Mouse (Mus musculus) neutrophil, adult 59 days (primary cell): ENCODE results near the gene Ssbp4. TPM values are rescaled to one million over a fixed set of nuclear protein-coding genes. Genes with fewer than 3 reads are reported as not detected.

ENCODE experiments used
- total RNA-seq, 2 experiments: library from RNA; stranded (reverse); gene quantifications; 1 replicate in 1 of 2; 2 replicates in 1 of 2; pipeline ENCODE4 v1.2.4; 2023

The Ssbp4 gene
- total RNA-seq: 10 to 100 TPM; 56.0 to 61.5 TPM

DNA sequence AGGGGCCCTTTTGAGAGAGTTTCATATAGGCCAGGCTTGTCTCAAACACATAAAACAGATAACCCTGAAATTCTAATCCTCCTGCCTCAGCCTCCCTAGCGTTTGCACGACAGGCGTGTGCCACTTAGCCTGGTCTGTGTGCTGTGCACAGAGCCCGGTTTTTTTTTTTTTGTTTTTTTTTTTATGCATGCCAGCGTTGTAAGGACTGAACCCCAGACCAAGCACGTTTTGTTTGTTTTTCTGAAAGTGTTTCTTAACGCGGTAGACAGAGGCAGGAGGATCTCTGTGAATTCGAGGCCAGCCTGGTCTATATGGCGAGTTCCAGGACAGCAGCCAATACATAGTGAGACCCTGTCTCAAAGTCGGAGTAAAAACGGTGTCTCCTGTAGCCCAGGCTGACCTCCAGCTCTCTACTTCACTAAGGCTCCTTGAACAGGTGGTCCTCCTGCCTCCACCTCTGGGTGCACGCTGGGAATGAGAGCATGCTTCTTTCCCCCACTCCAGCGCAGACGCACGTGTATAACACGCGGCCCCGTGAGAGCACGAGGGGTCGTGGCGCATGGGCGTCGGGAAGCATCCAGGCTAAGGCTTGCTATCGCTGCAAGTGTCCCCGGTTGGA lies at the start of gene Ssbp4:
TSS of gene Ssbp4 (minus strand) at position 124 of the 619 bp plus-strand sequence.

DNA sequence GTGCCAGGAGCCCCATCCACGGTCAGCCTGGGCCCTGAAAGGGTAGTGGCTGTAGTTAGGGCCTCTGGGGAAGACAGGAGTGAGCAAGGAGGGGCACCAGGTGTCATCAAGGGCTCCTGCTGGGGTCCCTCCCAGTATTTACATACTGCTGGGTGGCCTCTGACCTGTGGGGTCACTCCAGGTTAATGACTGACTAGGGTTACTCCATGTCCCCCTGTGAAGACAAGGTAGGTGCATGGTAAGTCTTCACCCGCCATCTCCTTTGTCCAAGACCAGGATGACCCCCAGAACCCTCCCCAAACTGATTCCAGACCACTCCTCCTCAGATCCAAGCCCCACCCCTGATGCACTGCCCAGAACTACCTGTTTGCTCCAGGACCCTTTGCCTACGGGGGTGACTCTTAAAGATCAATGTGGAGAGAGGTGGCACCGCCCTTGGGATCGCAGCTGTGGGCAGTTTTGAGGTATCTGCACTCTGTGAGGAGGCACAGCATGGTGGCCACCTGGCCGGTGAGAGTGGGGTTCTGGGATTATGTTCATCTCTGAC lies 23.7 kb upstream of the Ssbp4 start, which contains the start of gene Gdf15:
TSS of gene Gdf15 (minus strand) at position 111 of the 547 bp plus-strand sequence.

DNA sequence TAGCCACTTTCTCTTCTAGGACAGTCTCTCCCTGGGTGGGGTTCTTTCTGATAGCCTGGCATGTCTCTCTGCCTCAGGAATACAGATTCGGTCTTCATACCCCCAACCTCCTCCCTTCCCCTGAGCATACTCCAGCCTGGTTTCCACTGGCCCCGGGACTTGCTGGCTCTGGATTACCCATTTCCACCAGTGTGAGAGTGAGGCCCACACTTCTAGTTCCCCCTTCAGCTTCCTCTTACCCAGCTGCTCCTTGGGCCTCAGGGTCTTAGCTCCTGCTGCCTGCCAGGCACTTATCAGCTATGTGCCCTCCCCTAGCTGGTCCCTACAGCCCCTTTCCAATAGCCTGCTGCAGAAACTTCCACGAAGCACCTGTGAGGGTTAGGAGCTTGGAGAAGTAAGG lies 7.2 kb upstream of the Ssbp4 start, which contains the start of gene Lrrc25:
TSS of gene Lrrc25 (plus strand) at position 262 of the 400 bp plus-strand sequence.

DNA sequence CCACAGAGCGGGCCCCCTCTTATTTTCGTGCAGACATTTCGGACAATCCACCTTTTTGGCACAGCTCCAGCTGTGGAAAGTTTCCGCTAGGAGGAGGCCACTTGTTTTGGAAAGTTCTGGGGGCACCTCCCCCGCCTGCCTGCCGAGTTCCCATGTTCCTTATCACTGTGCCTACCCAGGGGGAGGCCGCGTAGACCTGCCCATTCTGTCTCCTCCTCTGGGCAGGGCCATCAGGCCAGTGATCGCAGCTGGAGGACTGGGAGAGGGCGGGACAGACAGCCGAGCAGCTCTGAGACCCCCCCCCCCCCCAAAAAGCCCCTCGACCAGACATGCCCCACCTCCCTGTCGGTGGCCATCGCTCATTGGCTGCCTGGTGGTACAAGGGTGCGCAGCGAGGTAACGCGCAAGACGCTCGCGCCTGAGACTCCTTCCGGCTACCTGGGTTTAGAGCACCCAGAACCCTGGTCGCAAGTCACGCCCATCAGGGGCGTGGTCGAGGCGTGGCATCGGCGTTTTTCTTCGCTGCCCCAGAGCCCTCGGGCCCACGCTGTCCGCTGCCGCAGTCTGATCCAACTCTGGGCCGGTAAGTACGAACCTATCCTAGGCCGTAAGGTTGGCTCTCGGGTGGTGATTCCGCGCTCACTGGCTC lies 14.6 kb downstream of the Ssbp4 start, which contains the start of gene Isyna1:
TSS of gene Isyna1 (plus strand) at position 413 of the 649 bp plus-strand sequence.

Other genes with a start within 250 kb of the Ssbp4 start
- under 1 TPM; 0.24 to 0.78 TPM for gene Comp, start 235.3 kb downstream of the Ssbp4 start, total RNA-seq
- 1 to 10 TPM; 4.6 to 6.1 TPM for gene Crtc1, start 169.3 kb downstream of the Ssbp4 start, total RNA-seq
- gene Klhl26, start 131.9 kb downstream of the Ssbp4 start, total RNA-seq: 1 to 10 TPM; 2.8 to 3.1 TPM
- not detected for gene Tmem59l, start 121.5 kb downstream of the Ssbp4 start, total RNA-seq
- gene Crlf1, start 115.7 kb downstream of the Ssbp4 start, total RNA-seq: not detected
- gene Rex1bd, start 102.1 kb downstream of the Ssbp4 start, total RNA-seq: 10 to 100 TPM; 34.2 to 41.7 TPM
- 1,000 to 10,000 TPM; 1,079 to 1,154 TPM for gene Uba52, start 98.1 kb downstream of the Ssbp4 start, total RNA-seq
- gene Fkbp8, start 81.1 kb downstream of the Ssbp4 start, total RNA-seq: 100 to 1,000 TPM; 180 to 195 TPM
- 10 to 100 TPM; 35.5 to 41.3 TPM for gene Kxd1, start 80.9 kb downstream of the Ssbp4 start, total RNA-seq
- 10 to 100 TPM; 45.8 to 47.5 TPM for gene Ell, start 69.4 kb downstream of the Ssbp4 start, total RNA-seq
- 10 to 100 TPM; 36.3 to 37.9 TPM for gene Isyna1, start 14.5 kb downstream of the Ssbp4 start, total RNA-seq
- 10 to 100 TPM; 80.6 to 91.2 TPM for gene Lrrc25, start 7.3 kb upstream of the Ssbp4 start, total RNA-seq
- under 1 TPM; 0.46 to 0.67 TPM for gene Gdf15, start 23.6 kb upstream of the Ssbp4 start, total RNA-seq
- gene Pgpep1, start 51.5 kb upstream of the Ssbp4 start, total RNA-seq: 1 to 10 TPM; 2.9 to 3.7 TPM
- gene Lsm4, start 64.4 kb upstream of the Ssbp4 start, total RNA-seq: 10 to 100 TPM; 45.3 to 47.9 TPM
- gene Jund, start 90.1 kb upstream of the Ssbp4 start, total RNA-seq: 100 to 1,000 TPM; 528 to 702 TPM
- 1 to 10 TPM; 3.2 to 5.3 TPM for gene Iqcn, start 94.6 kb upstream of the Ssbp4 start, total RNA-seq
- under 1 TPM in 1 of 2 experiments, not detected in 1; 0.33 TPM for gene Gm3336, start 109.7 kb upstream of the Ssbp4 start, total RNA-seq
- under 1 TPM; 0.62 to 0.80 TPM for gene Pde4c, start 114.8 kb upstream of the Ssbp4 start, total RNA-seq
- 1 to 10 TPM; 2.4 to 4.8 TPM for gene Rab3a, start 145.8 kb upstream of the Ssbp4 start, total RNA-seq
- gene Mpv17l2, start 152.1 kb upstream of the Ssbp4 start, total RNA-seq: 10 to 100 TPM; 16.8 to 19.4 TPM
- 10 to 100 TPM; 20.1 to 20.5 TPM for gene Pik3r2, start 167.8 kb upstream of the Ssbp4 start, total RNA-seq
- 100 to 1,000 TPM; 165 to 179 TPM for gene Mast3, start 196.2 kb upstream of the Ssbp4 start, total RNA-seq
- gene Il12rb1, start 199.6 kb upstream of the Ssbp4 start, total RNA-seq: 1 to 10 TPM in 1 of 2 experiments, under 1 TPM in 1; 0.31 to 1.4 TPM
- 10 to 100 TPM; 11.8 to 12.8 TPM for gene Arrdc2, start 230.8 kb upstream of the Ssbp4 start, total RNA-seq